Mouse (Mus musculus) CD4-positive, CD25-positive, alpha-beta regulatory T cell, adult 4 months (primary cell): Measurements from ENCODE around the gene Zfp654. TPM values are rescaled to one million over a fixed set of nuclear protein-coding genes. Genes with fewer than 3 reads are reported as not detected.

Experiments
- ATAC-seq: one replicate; pipeline ENCODE4 v1.8.0; 2017
- polyA plus RNA-seq, 2 experiments: library from polyadenylated mRNA; unstranded; fragments of 100-300 nt; shearing (Covaris generic); gene quantifications; one replicate each; pipeline ENCODE4 v1.2.1; 2017

The Zfp654 gene
- polyA plus RNA-seq, 2 experiments from 2014 or later = 6.1 to 10.7 TPM

GRCm38 (mm10) chr16:64759245-64759626, 92.2 kb downstream of the Zfp654 start:
- ATAC-seq = peak; percentile 8

- peak; percentile 81 for ATAC-seq
These were observed 92.7 kb downstream of the Zfp654 start for GRCm38 (mm10) chr16:64758561-64759244.

- ATAC-seq = peak; percentile 48
These were observed 93.6 kb downstream of the Zfp654 start for GRCm38 (mm10) chr16:64757666-64758400.

- ATAC-seq = no peak
These were observed 95.1 kb downstream of the Zfp654 start for GRCm38 (mm10) chr16:64756321-64756720.

GRCm38 (mm10) chr16:64754743-64755139, 96.7 kb downstream of the Zfp654 start:
- no peak for ATAC-seq

GRCm38 (mm10) chr16:64753990-64754742, 97.3 kb downstream of the Zfp654 start:
- no peak for ATAC-seq

GRCm38 (mm10) chr16:64748237-64748636, 103.2 kb downstream of the Zfp654 start:
- peak; percentile 80 for ATAC-seq

- ATAC-seq = no peak
These were observed 106.4 kb downstream of the Zfp654 start for GRCm38 (mm10) chr16:64745089-64745488.

- no peak for ATAC-seq
These were observed 114.2 kb downstream of the Zfp654 start for GRCm38 (mm10) chr16:64737289-64737688.

Other genes with a start within 250 kb of the Zfp654 start
- not detected for gene Csnka2ip, start 249.2 kb downstream of the Zfp654 start, polyA plus RNA-seq
- 10 to 100 TPM; 12.3 to 21.5 TPM for gene 4930453N24Rik, start 80.5 kb downstream of the Zfp654 start, polyA plus RNA-seq
- gene Cggbp1, start 344 bp upstream of the Zfp654 start, polyA plus RNA-seq = 10 to 100 TPM; 24.4 to 41.1 TPM